Mouse (Mus musculus) midbrain, embryonic 15.5 days (tissue): ENCODE results near the gene St13. TPM values are rescaled to one million over a fixed set of nuclear protein-coding genes. Genes with fewer than 3 reads are reported as not detected.

ENCODE experiments used
- ATAC-seq: fragments of 200-750 bp; cut with Nextera tagmentation; replicated peaks from 2 replicates; pipeline ENCODE4 v1.8.0; 2017; ENCODE audit warnings: moderate TSS enrichment
- H3K27ac ChIP-seq: fragments of 300-500 bp; sonication (generic); 2 replicates; pipeline ENCODE4 v1.5.1; 2015; ENCODE audit warnings: mild to moderate bottlenecking, inconsistent platforms
- H3K27me3 ChIP-seq: fragments of 300-500 bp; sonication (generic); replicated peaks from 2 replicates; pipeline ENCODE4 v1.6.1; 2015; ENCODE audit warnings: inconsistent platforms
- H3K36me3 ChIP-seq: fragments of 300-500 bp; sonication (generic); replicated peaks from 2 replicates; pipeline ENCODE4 v1.6.1; 2015; ENCODE audit warnings: inconsistent platforms
- H3K4me1 ChIP-seq: fragments of 300-500 bp; sonication (generic); 2 replicates; pipeline ENCODE4 v1.6.1; 2015; ENCODE audit warnings: inconsistent platforms
- H3K4me2 ChIP-seq: fragments of 300-500 bp; sonication (generic); 2 replicates; pipeline ENCODE4 v1.6.1; 2015; ENCODE audit warnings: inconsistent platforms, mild to moderate bottlenecking, moderate library complexity
- H3K4me3 ChIP-seq: fragments of 300-500 bp; sonication (generic); 2 replicates; pipeline ENCODE4 v1.5.1; 2015; ENCODE audit warnings: mild to moderate bottlenecking, inconsistent platforms
- H3K9ac ChIP-seq: fragments of 300-500 bp; sonication (generic); 2 replicates; pipeline ENCODE4 v1.6.1; 2015; ENCODE audit warnings: mild to moderate bottlenecking, inconsistent platforms
- H3K9me3 ChIP-seq: fragments of 300-500 bp; sonication (generic); 2 replicates; pipeline ENCODE4 v1.6.1; 2016; ENCODE audit warnings: inconsistent platforms
- WGBS: fragments of 180-500 bp; shearing (Covaris S2); methylation state at CpG from one replicate; pipeline ENCODE4 v1.1.7; 2015; ENCODE audit warnings: mixed read lengths; 5-methylcytosine and 5-hydroxymethylcytosine counted together
- polyA plus RNA-seq: library from polyadenylated mRNA; unstranded; fragments of >200 nt; fragmentation: Nextera tagmentation; extraction: Ambion mirVana; gene quantifications from 2 replicates; pipeline ENCODE4 v1.2.1, GENCODE M21; 2015

St13 gene
- polyA plus RNA-seq, 1 experiment from 2014 or later = 190 TPM

- Histone ChIP-seq H3K4me3 (no peak overlapping the region), H3K4me1 (peaks cover 13% of the 10 kb centered on the region), H3K9ac (no peak overlapping the region), H3K9me3 (no peaks in the 10 kb centered on the region), H3K27ac (no peak overlapping the region), H3K4me2 (no peak overlapping the region), H3K27me3 (no peaks in the 10 kb centered on the region), H3K36me3 (peaks cover 22% of the 10 kb centered on the region)
- ATAC-seq = no peak
- WGBS = 88% methylated on average over 1 of the region's 1 CpGs
These were observed 37.4 kb downstream of the St13 start for GRCm38 (mm10) chr15:81362501-81362900.

GRCm38 (mm10) chr15:81361417-81362015 is 38.4 kb downstream of the St13 start:
- no peak overlapping the region for H3K4me3 ChIP-seq
- peaks cover 13% of the 10 kb centered on the region for H3K4me1 ChIP-seq
- peaks cover 17% of the 10 kb centered on the region for H3K36me3 ChIP-seq
- H3K27ac ChIP-seq = peak overlapping the region; percentile 73
- no peaks in the 10 kb centered on the region for H3K9me3 ChIP-seq
- H3K27me3 ChIP-seq = no peaks in the 10 kb centered on the region
- no peak for ATAC-seq
- WGBS = 35% methylated on average over 10 of the region's 10 CpGs
- H3K9ac ChIP-seq = no peak overlapping the region
- H3K4me2 ChIP-seq = peak overlapping the region; percentile 67; the same call in 1 of the 2 replicates

- H3K27me3 ChIP-seq = no peaks in the 10 kb centered on the region
- ATAC-seq = no peak; the same call in 1 of the 2 replicates
- no peak overlapping the region for H3K9ac ChIP-seq
- peaks cover 13% of the 10 kb centered on the region for H3K4me1 ChIP-seq
- H3K9me3 ChIP-seq = no peaks in the 10 kb centered on the region
- H3K4me2 ChIP-seq = peak overlapping the region; percentile 67
- H3K27ac ChIP-seq = peak overlapping the region; percentile 73
- 48% methylated on average over 6 of the region's 6 CpGs for WGBS
- peaks cover 13% of the 10 kb centered on the region; the same call in 1 of the 2 replicates for H3K36me3 ChIP-seq
- peak overlapping the region; percentile 53 for H3K4me3 ChIP-seq
These were observed 38.9 kb downstream of the St13 start for GRCm38 (mm10) chr15:81361022-81361404.

- Histone ChIP-seq H3K9me3 (no peaks in the 10 kb centered on the region), H3K4me2 (peak within 1 kb of the TSS; percentile 67), H3K27me3 (no peaks in the 10 kb centered on the region), H3K36me3 (peaks cover 8% of the 10 kb centered on the region; the same call in 1 of the 2 replicates), H3K27ac (peak within 1 kb of the TSS; percentile 73), H3K4me3 (peak within 1 kb of the TSS; percentile 53), H3K9ac (peak within 1 kb of the TSS; percentile 57), H3K4me1 (peaks cover 13% of the 10 kb centered on the region)
- peak; percentile 99 for ATAC-seq
- 1% methylated on average over 30 of the region's 30 CpGs for WGBS
These were observed 39.4 kb downstream of the St13 start, which contains the start of gene Slc25a17 for GRCm38 (mm10) chr15:81360345-81361021. Gene Slc25a17 (minus strand): TSS chr15:81360812.

GRCm38 (mm10) chr15:81359421-81359820 is 40.5 kb downstream of the St13 start:
- Histone ChIP-seq H3K4me1 (peaks cover 13% of the 10 kb centered on the region), H3K4me3 (no peak overlapping the region; the same call in 1 of the 2 replicates), H3K4me2 (peak overlapping the region; percentile 67; the same call in 1 of the 2 replicates), H3K36me3 (0 out of 2 replicates have a peak, but pooled peaks cover 1% of the 10 kb centered on the region), H3K27ac (no peak overlapping the region), H3K27me3 (no peaks in the 10 kb centered on the region), H3K9ac (no peak overlapping the region), H3K9me3 (no peaks in the 10 kb centered on the region)
- 90% methylated on average over 5 of the region's 5 CpGs for WGBS
- no peak for ATAC-seq

- H3K4me2 ChIP-seq = no peak overlapping the region
- H3K9me3 ChIP-seq = no peaks in the 10 kb centered on the region
- no peaks in the 10 kb centered on the region for H3K36me3 ChIP-seq
- H3K27me3 ChIP-seq = no peaks in the 10 kb centered on the region
- H3K9ac ChIP-seq = no peak overlapping the region
- no peak for ATAC-seq
- H3K4me3 ChIP-seq = no peak overlapping the region
- H3K4me1 ChIP-seq = peaks cover 13% of the 10 kb centered on the region
- H3K27ac ChIP-seq = no peak overlapping the region
- WGBS = 90% methylated on average over 3 of the region's 3 CpGs
These were observed 40.9 kb downstream of the St13 start for GRCm38 (mm10) chr15:81358943-81359342.

GRCm38 (mm10) chr15:81356946-81357345 is 42.9 kb downstream of the St13 start:
- 49% methylated on average over 5 of the region's 5 CpGs for WGBS
- no peak overlapping the region for H3K27ac ChIP-seq
- H3K27me3 ChIP-seq = no peaks in the 10 kb centered on the region
- no peak overlapping the region for H3K9ac ChIP-seq
- H3K4me3 ChIP-seq = no peak overlapping the region
- H3K36me3 ChIP-seq = no peaks in the 10 kb centered on the region
- ATAC-seq = no peak
- no peak overlapping the region for H3K4me2 ChIP-seq
- no peaks in the 10 kb centered on the region for H3K9me3 ChIP-seq
- peaks cover 13% of the 10 kb centered on the region for H3K4me1 ChIP-seq

- Histone ChIP-seq H3K9me3 (no peaks in the 10 kb centered on the region), H3K4me1 (peaks cover 15% of the 10 kb centered on the region), H3K36me3 (no peaks in the 10 kb centered on the region), H3K4me2 (no peak overlapping the region), H3K27ac (no peak overlapping the region), H3K27me3 (no peaks in the 10 kb centered on the region), H3K9ac (no peak overlapping the region), H3K4me3 (no peak overlapping the region)
- 67% methylated on average over 3 of the region's 3 CpGs for WGBS
- ATAC-seq = no peak
These were observed 44.6 kb downstream of the St13 start for GRCm38 (mm10) chr15:81355146-81355761.

GRCm38 (mm10) chr15:81352638-81353037 is 47.2 kb downstream of the St13 start:
- H3K27ac ChIP-seq = no peak overlapping the region
- WGBS = 48% methylated on average over 1 of the region's 1 CpGs
- H3K9me3 ChIP-seq = no peaks in the 10 kb centered on the region
- H3K9ac ChIP-seq = no peak overlapping the region
- H3K27me3 ChIP-seq = no peaks in the 10 kb centered on the region
- H3K36me3 ChIP-seq = no peaks in the 10 kb centered on the region
- no peak for ATAC-seq
- H3K4me3 ChIP-seq = no peak overlapping the region
- H3K4me1 ChIP-seq = 0 out of 2 replicates have a peak, but pooled peaks cover 3% of the 10 kb centered on the region
- H3K4me2 ChIP-seq = no peak overlapping the region

- Histone ChIP-seq H3K27ac (no peak overlapping the region), H3K36me3 (no peaks in the 10 kb centered on the region), H3K27me3 (no peaks in the 10 kb centered on the region), H3K9me3 (no peaks in the 10 kb centered on the region), H3K9ac (no peak overlapping the region), H3K4me3 (no peak overlapping the region), H3K4me2 (no peak overlapping the region), H3K4me1 (0 out of 2 replicates have a peak, but pooled peaks cover 3% of the 10 kb centered on the region)
- 66% methylated on average over 1 of the region's 1 CpGs for whole genome bisulfite sequencing
- ATAC-seq = no peak
These were observed 49.5 kb downstream of the St13 start for GRCm38 (mm10) chr15:81350401-81350800.

- 86% methylated on average over 2 of the region's 2 CpGs for WGBS
- Histone ChIP-seq H3K4me3 (no peak overlapping the region), H3K9me3 (no peaks in the 10 kb centered on the region), H3K36me3 (no peaks in the 10 kb centered on the region), H3K4me1 (0 out of 2 replicates have a peak, but pooled peaks cover 3% of the 10 kb centered on the region), H3K27me3 (no peaks in the 10 kb centered on the region), H3K27ac (no peak overlapping the region), H3K9ac (no peak overlapping the region), H3K4me2 (no peak overlapping the region)
- no peak for ATAC-seq
These were observed 51.5 kb downstream of the St13 start for GRCm38 (mm10) chr15:81348366-81348765.

GRCm38 (mm10) chr15:81347466-81347865 is 52.4 kb downstream of the St13 start:
- ATAC-seq = no peak

More at GRCm38 (mm10) chr15:81347466-81347865, 52.4 kb downstream of the St13 start:
- H3K9ac ChIP-seq = no peak overlapping the region
- H3K27me3 ChIP-seq = no peaks in the 10 kb centered on the region
- no peaks in the 10 kb centered on the region for H3K9me3 ChIP-seq
- H3K4me3 ChIP-seq = no peak overlapping the region
- no peak overlapping the region for H3K27ac ChIP-seq
- no peak overlapping the region for H3K4me2 ChIP-seq
- 94% methylated on average over 2 of the region's 2 CpGs for whole genome bisulfite sequencing
- 0 out of 2 replicates have a peak, but pooled peaks cover 3% of the 10 kb centered on the region for H3K4me1 ChIP-seq
- H3K36me3 ChIP-seq = no peaks in the 10 kb centered on the region
